Mouse (Mus musculus) kidney, embryonic 14.5 days (tissue): Measurements from ENCODE around the gene Tmem131l. TPM values are rescaled to one million over a fixed set of nuclear protein-coding genes. Genes with fewer than 3 reads are reported as not detected.

Experiments used
- ATAC-seq: fragments of 200-750 bp; cut with Nextera tagmentation; 2 replicates; pipeline ENCODE4 v1.8.0; 2017; ENCODE audit warnings: moderate number of reproducible peaks, mild to moderate bottlenecking, moderate TSS enrichment, moderate library complexity; ENCODE audit not compliant: low FRiP score, low TSS enrichment
- H3K27ac ChIP-seq: fragments of 300-500 bp; sonication (generic); 2 replicates; pipeline ENCODE4 v1.5.1; 2014; ENCODE audit warnings: low read depth, mild to moderate bottlenecking, low read length, moderate library complexity, mixed read lengths
- H3K27me3 ChIP-seq: fragments of 300-500 bp; sonication (generic); 2 replicates; pipeline ENCODE4 v1.6.1; 2014; ENCODE audit warnings: mild to moderate bottlenecking, low read length; ENCODE audit not compliant: control insufficient read depth, insufficient read depth
- H3K36me3 ChIP-seq: fragments of 300-500 bp; sonication (generic); 2 replicates; pipeline ENCODE4 v1.6.1; 2014; ENCODE audit warnings: low read length, mixed read lengths; ENCODE audit not compliant: control insufficient read depth, insufficient read depth
- H3K4me1 ChIP-seq: fragments of 300-500 bp; sonication (generic); 2 replicates; pipeline ENCODE4 v1.6.1; 2014; ENCODE audit warnings: low read length, mixed read lengths; ENCODE audit not compliant: control insufficient read depth, insufficient read depth
- H3K4me2 ChIP-seq: fragments of 300-500 bp; sonication (generic); replicated peaks from 2 replicates; pipeline ENCODE4 v1.6.1; 2014; ENCODE audit warnings: low read depth, mild to moderate bottlenecking, low read length
- H3K4me3 ChIP-seq: fragments of 300-500 bp; sonication (generic); 2 replicates; pipeline ENCODE4 v1.5.1; 2014; ENCODE audit warnings: mild to moderate bottlenecking, low read length
- H3K9ac ChIP-seq: fragments of 300-500 bp; sonication (generic); 2 replicates; pipeline ENCODE4 v1.6.1; 2014; ENCODE audit warnings: low read depth, mild to moderate bottlenecking, low read length, moderate library complexity
- H3K9me3 ChIP-seq: fragments of 300-500 bp; sonication (generic); 2 replicates; pipeline ENCODE4 v1.6.1; 2016; ENCODE audit warnings: low read length; ENCODE audit not compliant: control insufficient read depth
- WGBS: fragments of 180-500 bp; shearing (Covaris S2); extraction: QIAGEN DNeasy Blood & Tissue Kit; methylation state at CpG from one replicate; pipeline ENCODE4 v1.1.7; 2014; 5-methylcytosine and 5-hydroxymethylcytosine counted together
- polyA plus RNA-seq: library from polyadenylated mRNA; unstranded; fragments of >200 nt; fragmentation: Nextera tagmentation; extraction: Ambion mirVana; gene quantifications from 2 replicates; pipeline ENCODE4 v1.2.1, GENCODE M21; 2014

Gene Tmem131l
- 45.3 and 53.1 TPM in 2 replicates for polyA plus RNA-seq

DNA sequence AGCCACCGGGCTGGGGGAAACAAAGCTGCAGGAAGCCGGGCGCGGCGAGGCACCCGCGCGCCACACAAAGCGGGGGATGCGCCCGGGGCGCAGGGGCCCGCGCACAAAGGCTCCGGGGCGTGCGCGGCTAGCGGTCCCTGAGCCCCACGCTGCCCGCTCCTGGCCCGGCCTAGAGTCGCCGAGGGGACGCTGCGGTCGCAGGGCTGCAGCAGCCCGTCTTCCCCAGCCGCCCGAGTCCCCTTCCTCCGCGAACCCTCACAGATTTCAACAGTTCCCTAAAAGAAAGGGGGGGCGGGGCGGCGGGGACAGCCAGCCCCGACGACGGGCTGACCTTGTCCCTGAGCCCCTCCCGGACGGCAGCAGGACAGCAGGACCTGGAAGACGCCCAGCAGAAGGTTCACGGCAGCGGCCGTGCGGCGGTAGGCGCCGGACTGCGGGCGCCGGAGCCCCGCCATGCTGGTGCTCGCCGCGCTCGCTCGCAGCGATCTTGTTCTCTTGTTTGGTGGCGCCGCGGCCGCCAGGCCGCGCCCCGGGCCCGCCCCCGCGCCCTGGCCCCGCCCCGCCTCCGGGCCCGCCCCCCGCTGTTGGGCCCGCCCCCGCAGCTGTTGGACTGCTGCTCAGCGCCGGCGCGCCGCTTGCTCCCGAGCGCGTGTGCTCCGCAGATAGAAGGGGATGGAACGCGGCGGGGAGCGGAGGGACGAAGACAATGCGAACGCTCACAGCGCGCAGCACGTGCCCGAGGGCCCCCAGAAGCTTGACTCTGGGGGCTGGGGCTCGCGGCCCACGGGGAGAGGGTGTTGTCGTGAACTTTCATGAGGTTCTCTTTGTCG, at the start of gene Tmem131l:
Gene Tmem131l, minus strand, starts transcription at position 530 of the 830 bp plus-strand sequence.
- Histone ChIP-seq H3K27ac (peak within 1 kb of the TSS; percentile 92), H3K4me2 (peak within 1 kb of the TSS; percentile 91), H3K36me3 (0 out of 2 replicates have a peak, but pooled peaks cover 4% of the 10 kb centered on the region), H3K9me3 (no peaks in the 10 kb centered on the region), H3K27me3 (no peaks in the 10 kb centered on the region), H3K4me3 (peak within 1 kb of the TSS; percentile 92), H3K9ac (peak within 1 kb of the TSS; percentile 95), H3K4me1 (peaks cover 12% of the 10 kb centered on the region; the same call in 1 of the 2 replicates)
- 1% methylated on average over 80 of the region's 100 CpGs for WGBS
- peak; percentile 93 for ATAC-seq

DNA sequence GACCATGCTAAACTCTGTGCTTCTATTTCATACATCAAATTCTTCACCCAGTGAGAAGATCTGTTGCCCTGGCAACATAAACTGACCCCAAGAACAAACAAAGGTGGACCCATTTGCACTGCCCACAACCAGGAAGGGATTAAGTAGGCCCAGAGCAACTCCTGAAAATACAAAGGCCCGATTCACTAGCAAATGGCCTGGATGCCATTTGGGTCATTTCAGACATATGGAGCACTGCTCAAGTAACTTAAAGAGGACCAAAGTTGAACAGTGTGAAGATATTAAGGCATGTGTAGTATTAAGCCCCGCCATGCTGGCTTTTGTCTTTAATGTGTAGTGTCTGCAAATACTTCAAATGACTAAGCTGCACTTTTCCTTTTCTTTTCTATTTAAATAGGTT, 46.9 kb upstream of the Tmem131l start:
- Histone ChIP-seq H3K36me3 (no peaks in the 10 kb centered on the region), H3K9ac (no peak overlapping the region), H3K27me3 (no peaks in the 10 kb centered on the region), H3K4me2 (no peak overlapping the region), H3K4me3 (no peak overlapping the region), H3K27ac (no peak overlapping the region), H3K4me1 (peaks cover 14% of the 10 kb centered on the region), H3K9me3 (no peaks in the 10 kb centered on the region; the same call in 1 of the 2 replicates)
- ATAC-seq, result no peak
- 65% methylated on average over 2 of the region's 2 CpGs for WGBS

DNA sequence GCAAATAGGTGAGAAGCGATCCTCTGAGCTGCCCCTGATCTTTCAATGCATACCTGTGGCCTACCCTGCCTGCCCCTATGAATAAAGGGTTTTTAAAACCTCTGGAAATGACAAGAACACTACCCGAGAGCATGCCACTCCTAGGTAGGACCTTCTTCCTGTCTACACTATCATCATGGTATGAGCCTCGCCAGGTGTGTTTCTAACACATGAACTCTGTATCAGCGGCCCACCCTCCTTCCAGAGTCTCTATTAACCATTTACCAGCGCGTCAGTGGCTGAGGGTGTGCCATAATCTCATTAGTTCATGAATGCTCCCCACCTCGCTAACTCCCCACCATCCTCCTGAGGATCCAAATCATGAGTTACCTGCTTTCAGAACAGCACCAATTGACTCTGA, 46.4 kb upstream of the Tmem131l start:
- no peak overlapping the region for H3K9ac ChIP-seq
- no peak overlapping the region for H3K4me2 ChIP-seq
- no peak overlapping the region for H3K27ac ChIP-seq
- 84% methylated on average over 7 of the region's 7 CpGs for WGBS
- no peaks in the 10 kb centered on the region for H3K27me3 ChIP-seq
- no peak overlapping the region for H3K4me3 ChIP-seq
- no peaks in the 10 kb centered on the region for H3K36me3 ChIP-seq
- no peak for ATAC-seq
- H3K4me1 ChIP-seq, result peaks cover 12% of the 10 kb centered on the region
- H3K9me3 ChIP-seq, result no peaks in the 10 kb centered on the region; the same call in 1 of the 2 replicates

DNA sequence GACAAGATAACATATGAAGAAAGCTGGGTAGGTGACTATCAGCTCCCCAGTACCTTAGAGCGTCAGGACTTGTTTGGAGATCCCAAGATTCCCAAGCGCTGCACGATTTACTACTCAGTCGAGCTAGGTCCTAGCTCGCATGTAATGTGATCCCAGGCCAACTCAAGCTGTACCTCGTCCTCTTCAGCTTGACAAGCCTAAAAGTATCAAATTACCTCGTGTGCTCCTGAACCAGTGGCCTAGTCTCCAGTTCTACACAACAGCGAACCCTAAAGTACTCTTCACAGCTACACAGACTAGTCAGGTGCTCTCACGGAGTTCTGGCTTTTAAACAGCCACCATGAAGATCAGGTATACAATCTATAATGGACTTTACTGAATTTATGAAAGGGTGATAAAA, 45.5 kb upstream of the Tmem131l start:
- Histone ChIP-seq H3K4me1 (peaks cover 12% of the 10 kb centered on the region), H3K9ac (no peak overlapping the region), H3K27ac (no peak overlapping the region), H3K36me3 (no peaks in the 10 kb centered on the region), H3K27me3 (no peaks in the 10 kb centered on the region), H3K4me2 (no peak overlapping the region), H3K4me3 (no peak overlapping the region), H3K9me3 (no peaks in the 10 kb centered on the region; the same call in 1 of the 2 replicates)
- peak; percentile 94 for ATAC-seq
- WGBS, result 5% methylated on average over 9 of the region's 9 CpGs

DNA sequence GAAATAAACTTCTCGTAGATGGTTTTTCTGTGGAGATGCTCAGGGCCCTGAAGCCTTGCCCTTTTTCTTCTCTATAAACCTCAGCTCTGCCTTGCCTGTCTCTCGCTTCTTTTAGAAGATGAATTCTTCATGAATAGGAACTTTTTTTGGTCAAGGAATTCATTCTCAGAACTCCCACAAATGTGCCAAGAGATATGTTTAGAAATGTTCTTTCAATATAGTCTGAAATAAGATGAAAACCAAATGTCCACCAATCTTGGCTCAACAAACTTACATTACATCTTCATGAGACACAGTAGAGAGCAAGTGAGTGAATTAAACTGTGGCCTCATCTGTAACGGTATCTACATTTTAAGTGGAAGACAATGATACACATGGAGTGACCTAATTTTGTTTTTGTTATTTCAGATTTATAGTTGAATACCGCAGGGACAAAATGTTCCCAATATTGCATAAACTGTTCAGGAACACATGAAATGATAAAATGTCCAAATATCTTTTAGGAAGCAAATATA, 41.3 kb upstream of the Tmem131l start:
- ATAC-seq, result no peak
- Histone ChIP-seq H3K4me1 (peaks cover 12% of the 10 kb centered on the region), H3K36me3 (no peaks in the 10 kb centered on the region), H3K9ac (no peak overlapping the region), H3K27ac (no peak overlapping the region), H3K9me3 (peaks cover 4% of the 10 kb centered on the region; the same call in 1 of the 2 replicates), H3K27me3 (no peaks in the 10 kb centered on the region), H3K4me3 (no peak overlapping the region), H3K4me2 (no peak overlapping the region)
- WGBS, result 90% methylated on average over 4 of the region's 4 CpGs

DNA sequence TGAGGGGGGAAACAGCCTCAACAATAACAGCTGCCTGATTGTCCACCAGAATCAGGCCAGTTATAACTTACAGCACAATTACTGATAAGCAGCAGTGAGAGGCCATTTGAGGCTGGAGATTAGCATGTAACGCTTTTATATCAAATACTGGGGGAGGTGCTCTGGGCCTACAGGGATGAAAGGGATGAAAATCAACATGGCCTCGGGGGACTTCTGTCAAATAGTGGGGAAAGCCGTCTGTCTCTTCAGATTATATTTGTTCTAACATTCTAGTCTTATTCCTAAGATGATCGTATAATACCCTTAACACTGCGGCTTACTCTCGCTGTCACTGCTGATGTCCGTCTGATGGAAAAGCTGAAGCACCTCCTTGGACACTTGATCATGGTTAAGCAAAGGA, 40.1 kb upstream of the Tmem131l start:
- no peak overlapping the region for H3K4me3 ChIP-seq
- no peak overlapping the region for H3K4me2 ChIP-seq
- H3K9me3 ChIP-seq, result peaks cover 4% of the 10 kb centered on the region; the same call in 1 of the 2 replicates
- H3K4me1 ChIP-seq, result peaks cover 4% of the 10 kb centered on the region; the same call in 1 of the 2 replicates
- H3K36me3 ChIP-seq, result no peaks in the 10 kb centered on the region
- 84% methylated on average over 7 of the region's 7 CpGs for WGBS
- H3K9ac ChIP-seq, result no peak overlapping the region
- no peak overlapping the region for H3K27ac ChIP-seq
- H3K27me3 ChIP-seq, result no peaks in the 10 kb centered on the region
- ATAC-seq, result no peak

DNA sequence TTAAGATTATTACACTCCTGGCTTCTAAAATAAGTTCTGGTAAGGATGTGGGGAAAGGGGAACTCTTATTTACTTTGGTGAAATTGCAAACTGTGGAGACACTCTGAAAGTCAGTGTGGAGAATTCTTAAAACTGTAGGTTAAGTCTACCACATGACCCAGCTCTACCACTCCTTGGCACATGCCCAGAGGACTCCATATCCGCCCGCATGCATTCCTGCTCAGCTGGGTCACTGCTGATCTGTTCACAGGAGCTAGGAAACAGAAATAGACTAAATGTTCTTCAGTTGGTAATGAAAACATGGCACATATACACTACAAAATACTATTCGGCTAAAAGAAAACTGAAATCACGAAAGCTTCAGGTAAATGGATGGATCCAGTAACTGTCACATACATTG, 37.5 kb upstream of the Tmem131l start:
- no peaks in the 10 kb centered on the region for H3K4me1 ChIP-seq

DNA sequence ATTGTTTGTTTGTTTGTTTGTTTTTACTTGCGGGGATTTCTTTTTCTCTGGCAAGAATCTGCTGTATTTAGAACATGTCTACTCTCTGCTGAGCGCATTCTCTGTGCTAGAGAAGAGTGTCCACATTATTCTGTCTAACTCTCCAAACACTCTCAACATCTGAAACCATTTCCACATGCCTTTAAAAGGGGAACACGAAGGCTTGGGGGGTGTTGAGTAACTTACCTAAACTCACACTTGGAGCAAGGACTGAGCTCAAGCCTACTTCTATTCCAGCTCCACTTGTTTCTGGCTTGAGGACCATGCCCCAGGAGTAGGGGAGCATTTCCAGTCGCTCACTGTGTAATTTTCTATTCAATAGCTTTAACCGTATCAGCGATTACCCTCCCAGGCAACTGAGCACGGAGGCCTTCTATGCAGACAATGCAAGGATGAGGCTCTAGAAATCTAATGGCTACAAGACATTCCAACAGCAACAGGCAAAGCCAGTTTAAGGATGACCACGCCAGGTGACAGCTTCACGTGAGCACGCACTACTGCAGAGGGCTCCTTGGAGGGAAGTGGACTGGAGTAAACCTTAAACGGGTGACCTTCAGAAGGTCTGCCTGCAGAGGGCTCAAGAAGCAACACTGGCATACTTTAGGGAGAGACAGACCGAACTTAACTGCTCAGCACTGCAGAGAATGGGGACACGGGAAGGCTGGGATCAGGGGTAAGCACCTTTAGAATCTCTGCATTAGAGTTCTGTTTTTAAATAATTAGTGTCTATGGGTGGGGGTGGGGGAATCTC, 36.8 kb upstream of the Tmem131l start:
- H3K9ac ChIP-seq, result no peak overlapping the region
- no peak overlapping the region for H3K4me2 ChIP-seq
- no peaks in the 10 kb centered on the region for H3K36me3 ChIP-seq
- 0 out of 2 replicates have a peak, but pooled peaks cover 4% of the 10 kb centered on the region for H3K9me3 ChIP-seq
- H3K4me3 ChIP-seq, result no peak overlapping the region
- no peaks in the 10 kb centered on the region for H3K4me1 ChIP-seq
- no peak overlapping the region for H3K27ac ChIP-seq
- no peaks in the 10 kb centered on the region for H3K27me3 ChIP-seq
- ATAC-seq, result no peak
- WGBS, result 87% methylated on average over 13 of the region's 13 CpGs

More for the DNA sequence above, 37.5 kb upstream of the Tmem131l start:
- Histone ChIP-seq H3K9me3 (peaks cover 4% of the 10 kb centered on the region; the same call in 1 of the 2 replicates), H3K36me3 (no peaks in the 10 kb centered on the region), H3K27ac (no peak overlapping the region), H3K4me3 (no peak overlapping the region), H3K4me2 (no peak overlapping the region), H3K9ac (no peak overlapping the region), H3K27me3 (no peaks in the 10 kb centered on the region)
- 95% methylated on average over 4 of the region's 4 CpGs for WGBS
- ATAC-seq, result no peak
